12 mouse cellular contexts compared by ENCODE assay signal in genomic region chr10:121531541-121531940, GRCm38 (mm10).
"Had no signal": no experiment of that assay in that cellular context is flagged by ENCODE, and none has a peak within 500 bp of the region (broad histone marks: within the 10 kb centered on the region; RNA-seq: fewer than 3 reads in every experiment).

No protein-coding gene starts in this region.

- H3K27me3 ChIP-seq: limb, embryonic 12.5 days; neural tube, embryonic 13.5 days had no signal

- H3K36me3 ChIP-seq: kidney, embryonic 15.5 days; limb, embryonic 12.5 days; liver, embryonic 13.5 days; neural tube, embryonic 13.5 days had no signal

- H3K9ac ChIP-seq: kidney, embryonic 15.5 days; limb, embryonic 12.5 days; liver, embryonic 13.5 days; liver, postnatal 0 days; neural tube, embryonic 13.5 days had no signal

- H3K9me3 ChIP-seq: liver, embryonic 13.5 days; neural tube, embryonic 13.5 days had no signal

- ATAC-seq: liver, postnatal 0 days; midbrain, embryonic 16.5 days had no signal

- H3K4me2 ChIP-seq: kidney, embryonic 15.5 days; limb, embryonic 12.5 days; liver, embryonic 13.5 days; midbrain, embryonic 11.5 days; neural tube, embryonic 13.5 days had no signal

- DNase-seq: kidney, adult 18-20 months; kidney, postnatal 14 days; liver; liver, embryonic 13.5 days; liver, postnatal 0 days; right cerebral cortex, postnatal 14 days; thymus, postnatal 36 days had no signal

- H3K27ac ChIP-seq: kidney, embryonic 15.5 days; limb, embryonic 12.5 days; liver, embryonic 13.5 days; neural tube, embryonic 13.5 days had no signal

- H3K4me3 ChIP-seq: kidney, embryonic 15.5 days; limb, embryonic 12.5 days; liver, embryonic 13.5 days; neural tube, embryonic 13.5 days had no signal
